Mouse (Mus musculus): ENCODE data around the gene Actr1b. TPM values are rescaled to one million over a fixed set of nuclear protein-coding genes. Genes with fewer than 3 reads are reported as not detected.

Gene Actr1b
- polyA plus RNA-seq, 1 experiment from 2014 or later: 108 TPM

GRCm38 (mm10) chr1:36745661-36746060 lies 31.4 kb upstream of the Actr1b start:
- 56% methylated on average over 4 of the region's 4 CpGs for WGBS
- ATAC-seq (ENCODE audit: insufficient number of reproducible peaks, low FRiP score, low TSS enrichment, low read depth) (no peak), DNase-seq (ENCODE audit: low spot score) (no peak)
- Histone ChIP-seq H3K36me3 (ENCODE audit: control insufficient read depth, insufficient read depth, low read length) (no peaks in the 10 kb centered on the region), H3K4me1 (ENCODE audit: control insufficient read depth, insufficient read depth, low read length) (peaks cover 3% of the 10 kb centered on the region; the same call in 1 of the 2 replicates), H3K9me3 (ENCODE audit: control insufficient read depth, low read length) (no peaks in the 10 kb centered on the region), H3K9ac (ENCODE audit: low read length) (no peak overlapping the region), H3K27me3 (ENCODE audit: control insufficient read depth, insufficient read depth, low read length) (no peaks in the 10 kb centered on the region), H3K4me2 (ENCODE audit: low read depth, severe bottlenecking) (no peak overlapping the region), H3K27ac (replicated peaks; ENCODE audit: low read depth, low read length) (no peak overlapping the region), H3K4me3 (ENCODE audit: low read depth, low read length) (no peak overlapping the region)

GRCm38 (mm10) chr1:36744268-36744944 lies 30.2 kb upstream of the Actr1b start:
- WGBS: 27% methylated on average over 17 of the region's 17 CpGs
- no peak overlapping the region for H3K4me3 ChIP-seq (ENCODE audit: low read depth, low read length)
- H3K27me3 ChIP-seq (ENCODE audit: control insufficient read depth, insufficient read depth, low read length): no peaks in the 10 kb centered on the region
- peaks cover 3% of the 10 kb centered on the region; the same call in 1 of the 2 replicates for H3K4me1 ChIP-seq (ENCODE audit: control insufficient read depth, insufficient read depth, low read length)
- no peaks in the 10 kb centered on the region for H3K9me3 ChIP-seq (ENCODE audit: control insufficient read depth, low read length)
- H3K9ac ChIP-seq (ENCODE audit: low read length): no peak overlapping the region
- H3K4me2 ChIP-seq (ENCODE audit: low read depth, severe bottlenecking): peak overlapping the region; percentile 1; the same call in 1 of the 2 replicates
- H3K27ac ChIP-seq (replicated peaks; ENCODE audit: low read depth, low read length): no peak overlapping the region
- H3K36me3 ChIP-seq (ENCODE audit: control insufficient read depth, insufficient read depth, low read length): no peaks in the 10 kb centered on the region
- ATAC-seq (ENCODE audit: insufficient number of reproducible peaks, low FRiP score, low TSS enrichment, low read depth): no peak; the same call in 1 of the 2 replicates
- peak; percentile 87 for DNase-seq (ENCODE audit: low spot score)

GRCm38 (mm10) chr1:36743046-36743445 lies 28.8 kb upstream of the Actr1b start:
- Histone ChIP-seq H3K36me3 (ENCODE audit: control insufficient read depth, insufficient read depth, low read length) (no peaks in the 10 kb centered on the region), H3K4me3 (ENCODE audit: low read depth, low read length) (no peak overlapping the region), H3K4me2 (ENCODE audit: low read depth, severe bottlenecking) (no peak overlapping the region), H3K9me3 (ENCODE audit: control insufficient read depth, low read length) (no peaks in the 10 kb centered on the region), H3K9ac (ENCODE audit: low read length) (no peak overlapping the region), H3K27me3 (ENCODE audit: control insufficient read depth, insufficient read depth, low read length) (no peaks in the 10 kb centered on the region), H3K4me1 (ENCODE audit: control insufficient read depth, insufficient read depth, low read length) (peaks cover 3% of the 10 kb centered on the region; the same call in 1 of the 2 replicates), H3K27ac (replicated peaks; ENCODE audit: low read depth, low read length) (no peak overlapping the region)
- DNase-seq (ENCODE audit: low spot score): no peak
- WGBS: 76% methylated on average over 9 of the region's 9 CpGs
- no peak for ATAC-seq (ENCODE audit: insufficient number of reproducible peaks, low FRiP score, low TSS enrichment, low read depth)

GRCm38 (mm10) chr1:36739231-36739630 lies 25.0 kb upstream of the Actr1b start:
- no peak overlapping the region for H3K4me2 ChIP-seq (ENCODE audit: low read depth, severe bottlenecking)
- H3K4me3 ChIP-seq (ENCODE audit: low read depth, low read length): no peak overlapping the region
- H3K9me3 ChIP-seq (ENCODE audit: control insufficient read depth, low read length): no peaks in the 10 kb centered on the region
- DNase-seq (ENCODE audit: low spot score) (no peak), ATAC-seq (ENCODE audit: insufficient number of reproducible peaks, low FRiP score, low TSS enrichment, low read depth) (no peak)
- H3K4me1 ChIP-seq (ENCODE audit: control insufficient read depth, insufficient read depth, low read length): peaks cover 2% of the 10 kb centered on the region; the same call in 1 of the 2 replicates
- H3K27me3 ChIP-seq (ENCODE audit: control insufficient read depth, insufficient read depth, low read length): no peaks in the 10 kb centered on the region
- no peak overlapping the region for H3K9ac ChIP-seq (ENCODE audit: low read length)
- H3K27ac ChIP-seq (replicated peaks; ENCODE audit: low read depth, low read length): no peak overlapping the region
- no peaks in the 10 kb centered on the region for H3K36me3 ChIP-seq (ENCODE audit: control insufficient read depth, insufficient read depth, low read length)
- WGBS: 81% methylated on average over 5 of the region's 5 CpGs

- H3K4me1 ChIP-seq (ENCODE audit: control insufficient read depth, insufficient read depth, low read length): no peaks in the 10 kb centered on the region
- H3K9me3 ChIP-seq (ENCODE audit: control insufficient read depth, low read length): no peaks in the 10 kb centered on the region
- H3K4me3 ChIP-seq (ENCODE audit: low read depth, low read length): no peak overlapping the region
- H3K4me2 ChIP-seq (ENCODE audit: low read depth, severe bottlenecking): no peak overlapping the region
- H3K27me3 ChIP-seq (ENCODE audit: control insufficient read depth, insufficient read depth, low read length): no peaks in the 10 kb centered on the region
- H3K27ac ChIP-seq (replicated peaks; ENCODE audit: low read depth, low read length): no peak overlapping the region
- ATAC-seq (ENCODE audit: insufficient number of reproducible peaks, low FRiP score, low TSS enrichment, low read depth) (no peak), DNase-seq (ENCODE audit: low spot score) (peak; percentile 89)
- H3K36me3 ChIP-seq (ENCODE audit: control insufficient read depth, insufficient read depth, low read length): no peaks in the 10 kb centered on the region
- WGBS: 15% methylated on average over 4 of the region's 4 CpGs
- no peak overlapping the region for H3K9ac ChIP-seq (ENCODE audit: low read length)
These were observed 23.1 kb upstream of the Actr1b start for GRCm38 (mm10) chr1:36737300-36737699.

GRCm38 (mm10) chr1:36724057-36724431 lies 9.8 kb upstream of the Actr1b start:
- no peaks in the 10 kb centered on the region for H3K27me3 ChIP-seq (ENCODE audit: control insufficient read depth, insufficient read depth, low read length)
- DNase-seq (ENCODE audit: low spot score) (no peak), ATAC-seq (ENCODE audit: insufficient number of reproducible peaks, low FRiP score, low TSS enrichment, low read depth) (no peak)
- H3K9me3 ChIP-seq (ENCODE audit: control insufficient read depth, low read length): no peaks in the 10 kb centered on the region
- H3K4me2 ChIP-seq (ENCODE audit: low read depth, severe bottlenecking): no peak overlapping the region
- 25% methylated on average over 4 of the region's 4 CpGs for WGBS
- H3K9ac ChIP-seq (ENCODE audit: low read length): no peak overlapping the region
- no peak overlapping the region for H3K4me3 ChIP-seq (ENCODE audit: low read depth, low read length)
- no peaks in the 10 kb centered on the region for H3K36me3 ChIP-seq (ENCODE audit: control insufficient read depth, insufficient read depth, low read length)
- H3K27ac ChIP-seq (replicated peaks; ENCODE audit: low read depth, low read length): peak overlapping the region; percentile 65
- H3K4me1 ChIP-seq (ENCODE audit: control insufficient read depth, insufficient read depth, low read length): peaks cover 10% of the 10 kb centered on the region

- Histone ChIP-seq H3K9ac (ENCODE audit: low read length) (no peak overlapping the region), H3K9me3 (ENCODE audit: control insufficient read depth, low read length) (no peaks in the 10 kb centered on the region), H3K27ac (replicated peaks; ENCODE audit: low read depth, low read length) (peak overlapping the region; percentile 65), H3K36me3 (ENCODE audit: control insufficient read depth, insufficient read depth, low read length) (no peaks in the 10 kb centered on the region), H3K4me2 (ENCODE audit: low read depth, severe bottlenecking) (no peak overlapping the region), H3K4me1 (ENCODE audit: control insufficient read depth, insufficient read depth, low read length) (peaks cover 10% of the 10 kb centered on the region), H3K27me3 (ENCODE audit: control insufficient read depth, insufficient read depth, low read length) (no peaks in the 10 kb centered on the region), H3K4me3 (ENCODE audit: low read depth, low read length) (no peak overlapping the region)
- peak; percentile 62 for DNase-seq (ENCODE audit: low spot score)
- ATAC-seq (ENCODE audit: insufficient number of reproducible peaks, low FRiP score, low TSS enrichment, low read depth): peak; percentile 75
- WGBS: 38% methylated on average over 16 of the region's 16 CpGs
These were observed 9.2 kb upstream of the Actr1b start for GRCm38 (mm10) chr1:36723146-36724056.

- no peaks in the 10 kb centered on the region for H3K27me3 ChIP-seq (ENCODE audit: control insufficient read depth, insufficient read depth, low read length)
- no peak overlapping the region for H3K4me2 ChIP-seq (ENCODE audit: low read depth, severe bottlenecking)
- peaks cover 4% of the 10 kb centered on the region for H3K4me1 ChIP-seq (ENCODE audit: control insufficient read depth, insufficient read depth, low read length)
- no peaks in the 10 kb centered on the region for H3K36me3 ChIP-seq (ENCODE audit: control insufficient read depth, insufficient read depth, low read length)
- H3K4me3 ChIP-seq (ENCODE audit: low read depth, low read length): no peak overlapping the region
- no peak for DNase-seq (ENCODE audit: low spot score)
- no peaks in the 10 kb centered on the region for H3K9me3 ChIP-seq (ENCODE audit: control insufficient read depth, low read length)
- no peak overlapping the region for H3K27ac ChIP-seq (replicated peaks; ENCODE audit: low read depth, low read length)
- WGBS: 88% methylated on average over 1 of the region's 1 CpGs
- no peak for ATAC-seq (ENCODE audit: insufficient number of reproducible peaks, low FRiP score, low TSS enrichment, low read depth)
- no peak overlapping the region for H3K9ac ChIP-seq (ENCODE audit: low read length)
These were observed 4.6 kb upstream of the Actr1b start for GRCm38 (mm10) chr1:36718786-36719185.

All from limb, embryonic 11.5 days (tissue).